In genomic region chr11:44546250-44546649, GRCm38 (mm10) we compare ENCODE assay signal across 9 mouse cellular contexts. TPM values are rescaled to one million over a fixed set of nuclear protein-coding genes. Genes with fewer than 3 reads are reported as not detected.
A peak's percentile ranks its signal among the peaks of the same experiment; 100 is the strongest.
DNase-seq lines count a peak whose midpoint lies in the region; ATAC-seq and TF ChIP-seq lines count a peak whose summit lies in the region.
"Had no signal": no experiment of that assay in that cellular context is flagged by ENCODE, and none has a peak within 500 bp of the region (broad histone marks: within the 10 kb centered on the region; RNA-seq: fewer than 3 reads in every experiment).

No protein-coding gene starts in this region.

- H3K27ac ChIP-seq in heart, embryonic 11.5 days (ENCODE audit: low read depth, low read length): no peak overlapping the region
- H3K27ac ChIP-seq in small intestine, adult 2 months (ENCODE audit: insufficient read depth, low read depth, low read length): peak overlapping the region; percentile 83
- H3K27ac ChIP-seq in midbrain, postnatal 0 days (ENCODE audit: low read depth, low read length): no peak overlapping the region
- H3K27ac ChIP-seq: midbrain, embryonic 12.5 days had no signal

- peak; percentile 46 to 64 for DNase-seq in heart, adult 18-20 months
- peak; percentile 44 to 46 for DNase-seq in spleen, postnatal 36 days (ENCODE audit: low spot score in 2 of 2)
- DNase-seq in spleen, postnatal 14 days (ENCODE audit: low spot score in 2 of 2): no peak
- peak; percentile 28 to 53 for DNase-seq in heart, postnatal 36 days
- DNase-seq in neural tube, embryonic 10.5 days (ENCODE audit: extremely low spot score, low spot score): no peak
- no peak for DNase-seq in midbrain, postnatal 0 days (ENCODE audit: low spot score)

- H3K36me3 ChIP-seq in heart, embryonic 11.5 days (ENCODE audit: control insufficient read depth, insufficient read depth, low read length): peaks cover 28% of the 10 kb centered on the region
- peaks cover 20% of the 10 kb centered on the region for H3K36me3 ChIP-seq in small intestine, adult 2 months (ENCODE audit: control insufficient read depth, insufficient read depth, low read length)
- peaks cover 26% of the 10 kb centered on the region for H3K36me3 ChIP-seq in midbrain, postnatal 0 days (ENCODE audit: insufficient read depth, low read length)

- H3K4me3 ChIP-seq in heart, embryonic 11.5 days (ENCODE audit: low read depth, low read length): no peak overlapping the region
- peak overlapping the region; percentile 40 for H3K4me3 ChIP-seq in small intestine, adult 2 months (ENCODE audit: low read depth, low read length)
- no peak overlapping the region for H3K4me3 ChIP-seq in midbrain, postnatal 0 days (ENCODE audit: low read depth, low read length)
- H3K4me3 ChIP-seq: midbrain, embryonic 12.5 days had no signal

- no peaks in the 10 kb centered on the region for H3K4me1 ChIP-seq in heart, embryonic 11.5 days (ENCODE audit: control insufficient read depth, insufficient read depth, low read length)
- peaks cover 11% of the 10 kb centered on the region for H3K4me1 ChIP-seq in small intestine, adult 2 months (ENCODE audit: control insufficient read depth, insufficient read depth, insufficient read length, low read length)
- no peaks in the 10 kb centered on the region for H3K4me1 ChIP-seq in midbrain, postnatal 0 days (ENCODE audit: insufficient read depth, low read length)
- H3K4me1 ChIP-seq: midbrain, embryonic 12.5 days had no signal

- no peak for TF ChIP-seq CTCF in small intestine, adult 2 months (IDR thresholded peaks at IDR 0.05; ENCODE audit: extremely low read depth, insufficient read length, insufficient replicate concordance, low read depth, low read length)
- TF ChIP-seq CTCF in midbrain, postnatal 0 days (IDR thresholded peaks at IDR 0.05): no peak

- H3K9me3 ChIP-seq in heart, embryonic 11.5 days (replicated peaks; ENCODE audit: control insufficient read depth, low read length): no peaks in the 10 kb centered on the region
- no peaks in the 10 kb centered on the region for H3K9me3 ChIP-seq in midbrain, postnatal 0 days (ENCODE audit: low read length)
- H3K9me3 ChIP-seq: midbrain, embryonic 12.5 days had no signal

- H3K9ac ChIP-seq in heart, embryonic 11.5 days (ENCODE audit: low read depth, low read length): no peak overlapping the region
- no peak overlapping the region for H3K9ac ChIP-seq in midbrain, postnatal 0 days (replicated peaks; ENCODE audit: low read length, poor library complexity, severe bottlenecking)
- H3K9ac ChIP-seq: midbrain, embryonic 12.5 days had no signal

- no peaks in the 10 kb centered on the region for H3K27me3 ChIP-seq in heart, embryonic 11.5 days (ENCODE audit: control insufficient read depth, insufficient read depth, low read length)
- no peaks in the 10 kb centered on the region for H3K27me3 ChIP-seq in small intestine, adult 2 months (ENCODE audit: control insufficient read depth, insufficient read depth, low read length)
- no peaks in the 10 kb centered on the region for H3K27me3 ChIP-seq in midbrain, postnatal 0 days (ENCODE audit: insufficient read depth, low read length)
- H3K27me3 ChIP-seq: midbrain, embryonic 12.5 days had no signal

- H3K4me2 ChIP-seq in heart, embryonic 11.5 days: no peak overlapping the region
- no peak overlapping the region for H3K4me2 ChIP-seq in midbrain, postnatal 0 days (ENCODE audit: low read depth, low read length, poor library complexity, severe bottlenecking)
- H3K4me2 ChIP-seq: midbrain, embryonic 12.5 days had no signal

- 74% methylated on average over 8 of the region's 8 CpGs for WGBS in heart, embryonic 11.5 days (ENCODE audit: insufficient replicate concordance)
- 70% methylated on average over 8 of the region's 8 CpGs for WGBS in small intestine, adult 2 months
- 79% methylated on average over 8 of the region's 8 CpGs for WGBS in midbrain, postnatal 0 days

- intact Hi-C loops in heart, postnatal 36 days (cut with DNase I): no loop called here

- TF ChIP-seq POLR2A in small intestine, adult 2 months (IDR thresholded peaks at IDR 0.05; ENCODE audit: low read depth, low read length): no peak

- no peak for ATAC-seq in heart, embryonic 11.5 days (replicated peaks; ENCODE audit: insufficient number of reproducible peaks, low FRiP score, low TSS enrichment)
- ATAC-seq in midbrain, postnatal 0 days (ENCODE audit: low FRiP score): no peak

RNA-seq across cellular contexts. Expression of gene Rnf145, which starts 27.5 kb away (rescaled TPM):
- 10 to 100 TPM; 13.5 to 14.1 TPM for total RNA-seq in heart, adult 18-20 months (2021)
- polyA plus RNA-seq in heart, embryonic 11.5 days (2014; fragmentation: Nextera tagmentation; extraction: Ambion mirVana): 60.4 and 64.4 TPM in 2 replicates
- total RNA-seq in heart, postnatal 36 days (2021): 10 to 100 TPM; 16.5 to 18.5 TPM
- 41.3 and 56.0 TPM in 2 replicates for polyA plus RNA-seq in small intestine, adult 2 months (2012; rRNA removed)
- 115 and 119 TPM in 2 replicates for total RNA-seq in midbrain, postnatal 0 days (2014; rRNA removed)
- polyA plus RNA-seq in midbrain, postnatal 0 days (2015; fragmentation: Nextera tagmentation; extraction: Ambion mirVana): 101 and 104 TPM in 2 replicates

Comparison
In these comparisons a context has a peak if more than half of its experiments do, and no peak if none do; other contexts are left out.
1. DNase-seq: peak in heart, adult 18-20 months (2 of 2), spleen, postnatal 36 days (2 of 2) and heart, postnatal 36 days (2 of 2); none in spleen, postnatal 14 days (0 of 2), neural tube, embryonic 10.5 days (single experiment) and midbrain, postnatal 0 days (single experiment).